Mouse (Mus musculus) ovary, adult 2 months (tissue): Measurements from ENCODE around the gene Gm8011. TPM values are rescaled to one million over a fixed set of nuclear protein-coding genes. Genes with fewer than 3 reads are reported as not detected.

ENCODE experiments used
- polyA plus RNA-seq: library from polyadenylated mRNA; depleted of rRNA; stranded (reverse); fragments of >200 nt; gene quantifications from 2 replicates; pipeline ENCODE4 v1.2.3, GENCODE M21; 2012; rRNA removed

Gene Gm8011
- not detected in 2 replicates for polyA plus RNA-seq

DNA sequence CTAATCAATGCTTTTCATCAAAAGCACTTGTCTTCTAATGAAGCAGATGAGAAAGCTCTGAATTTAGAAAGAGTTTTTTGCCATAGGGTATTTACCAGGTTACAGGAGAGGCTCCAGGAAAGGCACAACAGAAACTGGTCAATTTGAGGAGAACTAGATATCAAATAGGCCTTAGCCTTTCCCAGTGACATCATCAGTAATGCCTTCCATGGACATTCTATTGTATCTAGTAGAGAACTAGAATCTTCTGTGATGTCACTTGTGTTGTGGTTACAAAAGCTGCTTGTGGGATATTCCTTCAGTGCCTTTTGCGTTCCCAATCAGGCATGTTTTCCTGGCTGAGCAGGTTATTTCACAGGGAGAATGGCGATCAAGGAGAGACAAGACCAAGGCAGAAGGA is at the start of gene Gm8011:
Gm8011 (plus strand) TSS at position 301 of the 400 bp plus-strand sequence.

GRCm38 (mm10) chr14:42439573-42439972 is 24.1 kb upstream of the Gm8011 start, which contains the start of gene Gm8005:
Gene Gm8005 (minus strand): TSS chr14:42439673.

GRCm38 (mm10) chr14:42502249-42502648 is 38.6 kb downstream of the Gm8011 start, which contains the start of gene Gm8020:
Gene Gm8020 (minus strand): TSS chr14:42502349.

Other genes with a start within 250 kb of the Gm8011 start
- not detected in 2 replicates for gene Gm17026, start 203.8 kb upstream of the Gm8011 start, polyA plus RNA-seq
- gene Gm9611, start 166.5 kb upstream of the Gm8011 start, polyA plus RNA-seq = not detected in 2 replicates
- gene Gm7995, start 153.7 kb upstream of the Gm8011 start, polyA plus RNA-seq = not detected in 2 replicates
- not detected in 2 replicates for gene Gm8005, start 24.2 kb upstream of the Gm8011 start, polyA plus RNA-seq
- not detected in 2 replicates for gene Gm8020, start 38.5 kb downstream of the Gm8011 start, polyA plus RNA-seq
- gene Gm8024, start 60.4 kb downstream of the Gm8011 start, polyA plus RNA-seq = not detected in 2 replicates
- gene Gm17124, start 136.0 kb downstream of the Gm8011 start, polyA plus RNA-seq = not detected in 2 replicates
- not detected in 2 replicates for gene Gm3633, start 178.0 kb downstream of the Gm8011 start, polyA plus RNA-seq
- not detected in 2 replicates for gene Gm10378, start 192.1 kb downstream of the Gm8011 start, polyA plus RNA-seq